Mouse (Mus musculus) heart, embryonic 15.5 days (tissue): Measurements from ENCODE around the gene Col4a1. TPM values are rescaled to one million over a fixed set of nuclear protein-coding genes. Genes with fewer than 3 reads are reported as not detected.
A peak's percentile ranks its signal among the peaks of the same experiment; 100 is the strongest.

Source experiments
- ATAC-seq: fragments of 200-750 bp; cut with Nextera tagmentation; replicated peaks from 2 replicates; pipeline ENCODE4 v1.8.0; 2017; ENCODE audit warnings: low read depth, moderate TSS enrichment; ENCODE audit not compliant: insufficient number of reproducible peaks, insufficient read depth, low FRiP score
- H3K27ac ChIP-seq: fragments of 300-500 bp; sonication (generic); 2 replicates; pipeline ENCODE4 v1.5.1; 2015; ENCODE audit warnings: mild to moderate bottlenecking, inconsistent platforms
- H3K27me3 ChIP-seq: fragments of 300-500 bp; sonication (generic); 2 replicates; pipeline ENCODE4 v1.6.1; 2015; ENCODE audit warnings: inconsistent platforms
- H3K36me3 ChIP-seq: fragments of 300-500 bp; sonication (generic); 2 replicates; pipeline ENCODE4 v1.6.1; 2015; ENCODE audit warnings: mild to moderate bottlenecking, inconsistent platforms
- H3K4me1 ChIP-seq: fragments of 300-500 bp; sonication (generic); replicated peaks from 2 replicates; pipeline ENCODE4 v1.6.1; 2015; ENCODE audit warnings: inconsistent platforms
- H3K4me2 ChIP-seq: fragments of 300-500 bp; sonication (generic); 2 replicates; pipeline ENCODE4 v1.6.1; 2015; ENCODE audit warnings: inconsistent platforms, mild to moderate bottlenecking, moderate library complexity
- H3K4me3 ChIP-seq: fragments of 300-500 bp; sonication (generic); 2 replicates; pipeline ENCODE4 v1.5.1; 2015; ENCODE audit warnings: mild to moderate bottlenecking, inconsistent platforms
- H3K9ac ChIP-seq: fragments of 300-500 bp; sonication (generic); 2 replicates; pipeline ENCODE4 v1.6.1; 2015; ENCODE audit warnings: mild to moderate bottlenecking, inconsistent platforms
- H3K9me3 ChIP-seq: fragments of 300-500 bp; sonication (generic); replicated peaks from 2 replicates; pipeline ENCODE4 v1.6.1; 2016; ENCODE audit warnings: inconsistent platforms
- WGBS: fragments of 180-500 bp; shearing (Covaris S2); methylation state at CpG from one replicate; pipeline ENCODE4 v1.1.7; 2015; ENCODE audit warnings: mixed read lengths; 5-methylcytosine and 5-hydroxymethylcytosine counted together
- polyA plus RNA-seq: library from polyadenylated mRNA; unstranded; fragments of >200 nt; fragmentation: Nextera tagmentation; extraction: Ambion mirVana; gene quantifications from 2 replicates; pipeline ENCODE4 v1.2.1, GENCODE M21; 2015

Gene Col4a1
- polyA plus RNA-seq, 1 experiment from 2014 or later, result 191 TPM

GRCm38 (mm10) chr8:11347699-11348098, 35.1 kb upstream of the Col4a1 start:
- Histone ChIP-seq H3K4me1 (peaks cover 69% of the 10 kb centered on the region), H3K9ac (no peak overlapping the region), H3K4me2 (no peak overlapping the region), H3K36me3 (no peaks in the 10 kb centered on the region), H3K4me3 (no peak overlapping the region), H3K9me3 (no peaks in the 10 kb centered on the region), H3K27ac (peak overlapping the region; percentile 74), H3K27me3 (no peaks in the 10 kb centered on the region)
- WGBS, result 59% methylated on average over 9 of the region's 9 CpGs
- ATAC-seq, result 0 out of 2 replicates have a peak, but pooled peaks have one; percentile 23

- no peak overlapping the region for H3K27ac ChIP-seq
- H3K9me3 ChIP-seq, result no peaks in the 10 kb centered on the region
- H3K27me3 ChIP-seq, result no peaks in the 10 kb centered on the region
- H3K4me3 ChIP-seq, result no peak overlapping the region
- H3K36me3 ChIP-seq, result no peaks in the 10 kb centered on the region
- WGBS, result 79% methylated on average over 10 of the region's 10 CpGs
- no peak overlapping the region for H3K4me2 ChIP-seq
- no peak for ATAC-seq
- H3K9ac ChIP-seq, result no peak overlapping the region
- peaks cover 76% of the 10 kb centered on the region for H3K4me1 ChIP-seq
These were observed 33.6 kb upstream of the Col4a1 start for GRCm38 (mm10) chr8:11346225-11346624.

- no peak overlapping the region for H3K27ac ChIP-seq
- H3K36me3 ChIP-seq, result no peaks in the 10 kb centered on the region
- H3K4me1 ChIP-seq, result peaks cover 77% of the 10 kb centered on the region
- WGBS, result 66% methylated on average over 9 of the region's 9 CpGs
- H3K9me3 ChIP-seq, result no peaks in the 10 kb centered on the region
- no peaks in the 10 kb centered on the region for H3K27me3 ChIP-seq
- H3K4me3 ChIP-seq, result no peak overlapping the region
- H3K9ac ChIP-seq, result no peak overlapping the region
- ATAC-seq, result no peak
- no peak overlapping the region for H3K4me2 ChIP-seq
These were observed 31.8 kb upstream of the Col4a1 start for GRCm38 (mm10) chr8:11344459-11344858.

- Histone ChIP-seq H3K9me3 (no peaks in the 10 kb centered on the region), H3K9ac (no peak overlapping the region), H3K4me3 (no peak overlapping the region), H3K27ac (peak overlapping the region; percentile 39), H3K36me3 (no peaks in the 10 kb centered on the region), H3K27me3 (no peaks in the 10 kb centered on the region), H3K4me1 (peaks cover 66% of the 10 kb centered on the region), H3K4me2 (no peak overlapping the region)
- no peak for ATAC-seq
- WGBS, result 55% methylated on average over 3 of the region's 3 CpGs
These were observed 28.5 kb upstream of the Col4a1 start for GRCm38 (mm10) chr8:11341111-11341566.

- Histone ChIP-seq H3K27me3 (no peaks in the 10 kb centered on the region), H3K9me3 (no peaks in the 10 kb centered on the region), H3K4me1 (peaks cover 67% of the 10 kb centered on the region), H3K9ac (no peak overlapping the region; the same call in 1 of the 2 replicates), H3K4me2 (0 out of 2 replicates have a peak overlapping the region, but pooled peaks have one; percentile 9), H3K36me3 (no peaks in the 10 kb centered on the region), H3K4me3 (no peak overlapping the region), H3K27ac (peak overlapping the region; percentile 45)
- 46% methylated on average over 12 of the region's 12 CpGs for WGBS
- ATAC-seq, result peak; percentile 47; the same call in 1 of the 2 replicates
These were observed 27.9 kb upstream of the Col4a1 start for GRCm38 (mm10) chr8:11340310-11341110.

GRCm38 (mm10) chr8:11338507-11338906, 25.9 kb upstream of the Col4a1 start:
- Histone ChIP-seq H3K27ac (no peak overlapping the region), H3K4me3 (no peak overlapping the region), H3K4me1 (peaks cover 78% of the 10 kb centered on the region), H3K9me3 (no peaks in the 10 kb centered on the region), H3K27me3 (no peaks in the 10 kb centered on the region), H3K4me2 (no peak overlapping the region), H3K9ac (no peak overlapping the region), H3K36me3 (no peaks in the 10 kb centered on the region)
- WGBS, result 85% methylated on average over 9 of the region's 9 CpGs
- no peak for ATAC-seq

GRCm38 (mm10) chr8:11337642-11338041, 25.0 kb upstream of the Col4a1 start:
- Histone ChIP-seq H3K27ac (no peak overlapping the region), H3K4me2 (no peak overlapping the region), H3K27me3 (no peaks in the 10 kb centered on the region), H3K36me3 (no peaks in the 10 kb centered on the region), H3K4me3 (no peak overlapping the region), H3K4me1 (peaks cover 77% of the 10 kb centered on the region), H3K9ac (no peak overlapping the region), H3K9me3 (no peaks in the 10 kb centered on the region)
- no peak for ATAC-seq
- 86% methylated on average over 10 of the region's 10 CpGs for WGBS

- WGBS, result 91% methylated on average over 5 of the region's 5 CpGs
- Histone ChIP-seq H3K27ac (no peak overlapping the region), H3K4me1 (peaks cover 80% of the 10 kb centered on the region)
These were observed 23.7 kb upstream of the Col4a1 start for GRCm38 (mm10) chr8:11336346-11336745.

GRCm38 (mm10) chr8:11335238-11335637, 22.6 kb upstream of the Col4a1 start:
- Histone ChIP-seq H3K27me3 (no peaks in the 10 kb centered on the region), H3K4me3 (no peak overlapping the region), H3K4me1 (peaks cover 80% of the 10 kb centered on the region), H3K9me3 (no peaks in the 10 kb centered on the region), H3K4me2 (0 out of 2 replicates have a peak overlapping the region, but pooled peaks have one; percentile 36), H3K36me3 (no peaks in the 10 kb centered on the region), H3K9ac (no peak overlapping the region), H3K27ac (peak overlapping the region; percentile 86)
- WGBS, result 69% methylated on average over 4 of the region's 4 CpGs
- ATAC-seq, result no peak

More at GRCm38 (mm10) chr8:11336346-11336745, 23.7 kb upstream of the Col4a1 start:
- no peak for ATAC-seq
- Histone ChIP-seq H3K9ac (no peak overlapping the region), H3K27me3 (no peaks in the 10 kb centered on the region), H3K9me3 (no peaks in the 10 kb centered on the region), H3K36me3 (no peaks in the 10 kb centered on the region), H3K4me2 (no peak overlapping the region), H3K4me3 (no peak overlapping the region)

- peak; percentile 38; the same call in 1 of the 2 replicates for ATAC-seq
- Histone ChIP-seq H3K36me3 (no peaks in the 10 kb centered on the region), H3K9me3 (no peaks in the 10 kb centered on the region), H3K4me3 (no peak overlapping the region), H3K27ac (peak overlapping the region; percentile 86), H3K4me2 (peak overlapping the region; percentile 36), H3K9ac (no peak overlapping the region), H3K4me1 (peaks cover 79% of the 10 kb centered on the region), H3K27me3 (no peaks in the 10 kb centered on the region)
- 34% methylated on average over 3 of the region's 3 CpGs for WGBS
These were observed 21.9 kb upstream of the Col4a1 start for GRCm38 (mm10) chr8:11334493-11334892.

- Histone ChIP-seq H3K36me3 (no peaks in the 10 kb centered on the region), H3K9me3 (no peaks in the 10 kb centered on the region), H3K4me1 (peaks cover 78% of the 10 kb centered on the region), H3K27me3 (no peaks in the 10 kb centered on the region), H3K27ac (peak overlapping the region; percentile 86), H3K9ac (no peak overlapping the region), H3K4me2 (peak overlapping the region; percentile 36; the same call in 1 of the 2 replicates), H3K4me3 (no peak overlapping the region)
- WGBS, result 62% methylated on average over 6 of the region's 6 CpGs
- ATAC-seq, result no peak
These were observed 21.1 kb upstream of the Col4a1 start for GRCm38 (mm10) chr8:11333746-11334145.
